Mouse (Mus musculus) stomach, postnatal 0 days (tissue): ENCODE data around the gene Pxdn.

Experiments used
- CTCF ChIP-seq: IDR thresholded peaks from 2 replicates; pipeline ENCODE4 v1.5.1; 2016; ENCODE audit warnings: antibody characterized with exemption, low read depth, mild to moderate bottlenecking, moderate library complexity
- EP300 ChIP-seq: optimal IDR thresholded peaks from 2 replicates; pipeline ENCODE3; 2016; ENCODE audit warnings: antibody characterized with exemption

DNA sequence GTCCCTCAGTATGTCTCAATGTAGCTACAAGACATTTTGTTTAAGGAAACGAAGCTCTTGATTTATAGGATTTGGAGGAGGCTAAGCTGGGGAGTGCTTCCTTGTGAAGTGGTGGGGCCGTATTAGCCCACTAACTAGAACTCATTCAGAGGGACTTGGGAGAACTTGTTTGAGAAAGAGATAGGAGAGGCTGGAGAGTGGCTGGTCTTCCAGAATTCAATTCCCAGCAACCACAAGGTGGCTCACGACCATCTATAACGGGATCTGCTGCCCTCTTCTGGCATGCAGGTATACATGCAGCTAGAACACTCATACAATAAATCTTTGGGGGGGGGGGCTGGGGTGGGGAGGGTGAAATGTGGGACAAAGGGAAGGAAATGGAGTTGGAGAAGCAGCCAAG lies 102.7 kb downstream of the Pxdn start:
- TF ChIP-seq CTCF (peak; percentile 84), EP300 (no peak)
